Mouse (Mus musculus) adipocyte (in vitro differentiated cells): ENCODE data around the gene Prkci.

Experiments
- DNase-seq: peaks from one replicate; pipeline ENCODE4 v3.0.0-alpha.2; 2016; ENCODE audit warnings: low spot score

The Prkci gene

GRCm38 (mm10) chr3:31042992-31043391 lies 47.4 kb downstream of the Prkci start:
- DNase-seq: no peak

- DNase-seq: peak; percentile 17
Observed at GRCm38 (mm10) chr3:31047263-31047662, 51.7 kb downstream of the Prkci start.

- no peak for DNase-seq
Observed at GRCm38 (mm10) chr3:31049087-31049486, 53.5 kb downstream of the Prkci start.

GRCm38 (mm10) chr3:31050375-31050774 lies 54.8 kb downstream of the Prkci start:
- DNase-seq: no peak

GRCm38 (mm10) chr3:31051730-31052129 lies 56.2 kb downstream of the Prkci start:
- DNase-seq: no peak

- no peak for DNase-seq
Observed at GRCm38 (mm10) chr3:31053191-31053590, 57.6 kb downstream of the Prkci start.

- DNase-seq: no peak
Observed at GRCm38 (mm10) chr3:31054888-31055287, 59.3 kb downstream of the Prkci start.

- peak; percentile 67 for DNase-seq
Observed at GRCm38 (mm10) chr3:31056047-31056650, 60.6 kb downstream of the Prkci start.

GRCm38 (mm10) chr3:31056651-31057627 lies 61.4 kb downstream of the Prkci start:
- peak; percentile 96 for DNase-seq

GRCm38 (mm10) chr3:31060745-31061102 lies 65.2 kb downstream of the Prkci start:
- no peak for DNase-seq

- no peak for DNase-seq
Observed at GRCm38 (mm10) chr3:31061103-31061785, 65.7 kb downstream of the Prkci start.

GRCm38 (mm10) chr3:31061786-31062120 lies 66.2 kb downstream of the Prkci start:
- DNase-seq: no peak

- DNase-seq: no peak
Observed at GRCm38 (mm10) chr3:31062325-31062724, 66.8 kb downstream of the Prkci start.

GRCm38 (mm10) chr3:31068482-31068881 lies 72.9 kb downstream of the Prkci start:
- no peak for DNase-seq

GRCm38 (mm10) chr3:31071804-31072203 lies 76.3 kb downstream of the Prkci start:
- DNase-seq: no peak

GRCm38 (mm10) chr3:31075808-31076207 lies 80.3 kb downstream of the Prkci start:
- no peak for DNase-seq

- no peak for DNase-seq
Observed at GRCm38 (mm10) chr3:31077068-31077703, 81.6 kb downstream of the Prkci start.

GRCm38 (mm10) chr3:31079450-31079849 lies 83.9 kb downstream of the Prkci start:
- peak; percentile 40 for DNase-seq

GRCm38 (mm10) chr3:31080791-31081502 lies 85.4 kb downstream of the Prkci start:
- peak; percentile 88 for DNase-seq

- DNase-seq: no peak
Observed at GRCm38 (mm10) chr3:31082838-31083506, 87.4 kb downstream of the Prkci start.
